Mouse (Mus musculus) cerebellum, adult 11-12 months (tissue): Measurements from ENCODE around the gene Synj1.

ENCODE experiments used
- DNase-seq: peaks from one replicate; pipeline ENCODE4 v3.0.0; 2022

The Synj1 gene

DNA sequence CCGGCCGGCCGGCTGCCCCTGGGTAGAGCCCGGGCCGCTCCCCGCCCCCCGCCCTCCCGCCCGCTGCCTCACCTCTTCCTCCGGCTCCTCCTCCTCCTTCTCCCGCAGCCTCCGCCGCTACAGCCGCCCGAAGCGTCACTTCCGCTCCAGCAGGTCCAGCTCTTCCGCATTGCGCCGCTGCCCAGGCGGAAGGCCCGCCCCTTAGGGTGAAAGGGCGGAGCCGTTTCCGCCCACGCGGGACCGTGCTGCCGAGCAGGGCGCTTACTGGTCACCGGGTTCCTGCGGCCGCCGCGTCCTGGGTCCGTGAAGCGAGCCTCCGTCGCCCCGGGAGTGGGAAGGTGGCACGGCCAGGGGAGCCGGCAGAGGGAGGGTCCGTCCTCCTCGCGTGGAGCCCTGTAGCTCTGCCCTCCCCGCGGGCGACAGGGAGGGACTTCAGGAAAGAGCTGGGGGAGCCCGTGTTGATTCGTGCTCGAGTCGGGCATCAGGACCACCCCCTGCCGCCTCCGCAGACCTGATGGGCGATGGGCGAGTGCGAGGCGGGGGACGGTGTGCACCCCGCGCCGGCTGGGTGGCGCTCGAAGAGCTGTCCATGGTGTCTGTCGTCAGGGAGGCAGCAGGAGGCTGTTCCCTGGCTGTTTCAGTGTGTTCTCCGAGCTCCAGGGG lies at the start of gene Synj1:
TSS of gene Synj1 (minus strand) at position 288 of the 663 bp plus-strand sequence.
- DNase-seq, result peak; percentile 95

DNA sequence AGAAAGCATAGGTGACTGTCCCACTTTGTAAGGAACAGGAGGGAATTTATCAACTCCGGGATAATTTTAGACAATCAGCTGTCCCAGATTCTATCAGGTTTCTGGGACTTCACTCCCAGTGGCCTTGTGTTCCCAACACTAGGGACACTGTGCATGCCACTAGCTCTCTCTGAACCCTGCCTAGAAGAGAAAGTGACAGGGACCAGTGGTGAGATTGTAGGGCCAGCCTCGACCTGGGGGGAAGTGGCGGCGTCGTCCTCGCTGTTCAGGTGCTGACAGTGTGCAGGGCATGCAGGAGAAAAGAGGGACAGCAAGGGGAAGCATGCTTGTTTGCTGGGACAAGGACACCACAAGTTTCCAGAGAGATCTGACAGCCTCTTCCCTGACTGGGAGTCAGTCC lies 46.6 kb upstream of the Synj1 start:
- DNase-seq, result no peak

DNA sequence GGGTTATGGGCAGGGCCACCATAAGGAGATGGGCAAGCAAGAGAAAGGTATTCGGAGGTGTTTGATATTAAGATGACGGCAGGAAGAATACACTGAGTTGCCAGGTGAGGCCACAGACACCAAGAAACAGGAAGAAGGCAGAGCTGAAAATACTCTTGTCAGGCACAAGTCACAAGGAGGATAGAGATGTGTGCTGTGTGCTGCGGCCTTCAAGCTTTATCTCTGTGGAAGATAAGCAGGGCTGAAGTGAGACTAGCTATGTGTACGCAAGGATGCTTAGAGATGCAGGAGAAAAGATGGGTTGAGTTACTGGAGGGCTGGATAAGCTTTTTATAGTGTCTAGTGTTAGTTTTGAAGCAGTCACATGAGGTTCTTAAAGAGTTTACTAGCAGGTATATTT lies 46.2 kb upstream of the Synj1 start:
- no peak for DNase-seq

DNA sequence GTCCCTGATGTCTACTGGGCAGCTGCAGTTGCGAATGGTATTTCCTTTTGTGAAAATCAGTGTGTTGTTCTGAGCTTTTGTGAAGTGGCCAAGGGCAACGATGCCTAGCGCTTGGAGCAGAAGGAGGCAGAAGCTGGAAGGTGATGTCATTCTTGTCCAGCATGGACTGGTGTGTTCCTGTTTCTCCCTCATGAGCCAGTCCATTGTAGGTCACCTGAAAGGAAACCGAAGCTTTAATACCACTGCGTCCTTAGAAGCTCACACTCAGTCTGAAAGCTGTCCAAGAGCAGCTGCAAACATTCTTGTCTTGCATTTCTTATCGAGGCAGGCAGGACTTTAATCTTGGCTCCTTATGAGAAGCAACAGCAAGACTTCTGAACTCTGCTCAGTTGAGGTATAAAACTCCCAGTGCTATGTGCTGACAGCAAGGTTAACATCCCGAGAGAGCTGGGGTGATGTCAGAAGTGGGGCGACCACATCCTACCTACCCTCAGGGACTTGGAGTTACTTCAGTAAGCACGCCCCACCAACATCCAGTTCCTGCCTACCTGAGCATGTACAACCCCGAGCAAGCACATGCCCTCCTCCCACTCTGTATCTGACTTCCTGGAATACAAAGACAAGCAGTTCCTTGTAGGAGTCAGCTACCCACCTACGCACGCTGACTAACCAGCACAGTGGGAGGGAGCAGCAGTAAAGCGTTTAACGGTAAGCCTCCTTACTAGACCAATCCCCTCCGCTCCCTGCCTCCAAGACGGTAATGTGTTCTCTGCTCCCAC lies 45.1 kb upstream of the Synj1 start:
- DNase-seq, result no peak

DNA sequence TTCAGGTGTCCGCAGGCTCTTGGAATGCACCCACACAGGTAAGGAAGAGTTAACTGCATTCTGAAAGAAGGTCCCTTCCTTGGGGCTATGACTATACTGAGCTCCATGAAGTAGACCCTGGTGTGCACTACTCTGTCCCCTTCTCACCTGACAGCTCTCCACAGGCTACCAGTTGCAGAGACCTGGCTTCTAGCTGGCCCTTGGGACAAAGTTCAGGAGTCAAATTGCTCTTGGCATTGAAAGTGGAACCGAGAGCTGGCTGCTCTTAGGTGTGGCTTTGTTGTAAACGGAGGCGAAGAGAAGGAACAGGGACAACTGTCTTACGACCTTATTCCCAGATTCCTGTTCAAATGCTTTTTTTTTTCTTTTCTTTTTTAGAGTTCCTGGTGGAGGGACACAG lies 44.0 kb upstream of the Synj1 start:
- no peak for DNase-seq

DNA sequence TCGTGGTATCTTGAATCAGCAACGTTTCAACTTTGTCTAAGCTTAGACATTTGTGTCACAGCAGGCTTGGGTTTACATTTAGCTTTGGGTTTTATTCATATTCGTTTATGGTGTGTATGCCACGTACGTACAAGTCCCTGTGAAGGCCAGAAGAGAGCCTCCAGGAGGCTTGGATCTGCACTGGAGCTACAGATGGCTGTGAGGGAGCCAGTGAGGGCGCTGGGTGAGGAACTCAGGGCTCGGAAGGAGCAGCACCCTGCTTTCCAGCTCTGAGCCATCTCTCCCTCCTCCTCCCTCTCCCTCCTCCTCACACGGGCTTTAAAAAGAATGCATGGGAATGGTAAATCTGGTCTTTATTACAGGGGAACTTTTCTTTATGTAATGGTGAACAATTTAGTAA lies 42.5 kb upstream of the Synj1 start:
- no peak for DNase-seq

DNA sequence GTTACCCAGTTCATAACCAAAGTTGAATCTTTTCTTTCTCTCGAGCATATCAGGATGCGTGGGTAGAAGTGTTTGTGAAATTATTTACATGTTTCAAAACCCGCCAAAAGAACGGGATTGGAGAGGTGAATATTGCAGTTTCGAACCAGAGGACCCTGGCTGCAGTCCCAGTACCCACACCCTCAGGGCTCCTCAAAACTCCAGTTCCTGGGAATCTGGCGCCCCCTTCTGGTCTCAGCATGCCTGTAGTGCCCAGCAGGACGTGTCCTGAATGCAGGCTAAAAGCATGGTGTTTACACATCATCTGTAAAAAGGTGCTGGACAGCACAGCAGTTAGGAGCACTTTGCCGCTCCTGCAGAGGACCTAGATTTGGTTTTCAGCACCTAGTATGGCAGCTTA lies 34.4 kb upstream of the Synj1 start:
- DNase-seq, result peak; percentile 61

DNA sequence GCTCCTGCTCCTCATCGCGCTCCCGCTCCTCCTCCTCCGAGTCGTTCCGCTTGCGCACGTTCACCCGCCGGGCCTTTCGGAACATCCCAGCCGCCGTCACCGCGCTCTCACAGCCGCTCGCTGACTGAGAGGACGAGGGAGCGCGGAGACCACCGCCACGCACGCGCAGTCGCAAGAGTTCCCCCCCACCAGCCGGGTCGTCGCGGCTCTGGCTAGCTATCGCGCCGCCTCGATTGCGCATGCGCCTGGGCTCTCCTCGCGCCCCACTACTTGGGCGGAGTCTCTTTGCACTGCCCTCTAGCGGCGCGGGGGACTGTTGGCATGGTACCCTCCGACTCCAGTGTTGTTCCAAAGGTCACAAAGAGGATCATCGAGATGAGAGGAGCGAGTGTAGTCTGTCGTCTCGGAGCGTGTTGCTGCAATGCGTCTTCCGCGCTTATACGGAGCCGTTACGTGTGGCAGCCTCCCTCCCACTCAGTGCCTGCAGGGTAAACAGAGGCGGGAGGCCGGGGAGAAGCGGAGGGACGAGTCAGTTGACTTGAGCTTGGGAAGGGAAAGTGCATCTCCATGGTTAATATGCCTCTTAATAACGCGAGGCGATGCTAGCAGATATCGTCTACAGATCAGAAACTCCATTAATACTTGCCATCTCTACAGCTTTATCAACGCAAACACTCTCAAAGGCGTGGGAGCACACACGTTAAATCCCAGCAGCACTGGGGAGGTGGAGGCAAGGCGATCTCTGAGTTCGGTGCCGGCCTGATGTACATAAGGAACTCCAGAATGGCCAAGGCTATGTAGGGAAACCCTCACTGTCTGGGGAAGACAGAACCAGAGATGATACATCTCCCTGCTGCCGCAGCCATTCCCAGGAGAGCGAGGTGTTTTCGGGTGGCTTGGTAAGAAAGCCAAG lies 33.4 kb upstream of the Synj1 start, which contains the start of gene Paxbp1:
TSS of gene Paxbp1 (minus strand) at position 274 of the 913 bp plus-strand sequence.
- peak; percentile 99 for DNase-seq

DNA sequence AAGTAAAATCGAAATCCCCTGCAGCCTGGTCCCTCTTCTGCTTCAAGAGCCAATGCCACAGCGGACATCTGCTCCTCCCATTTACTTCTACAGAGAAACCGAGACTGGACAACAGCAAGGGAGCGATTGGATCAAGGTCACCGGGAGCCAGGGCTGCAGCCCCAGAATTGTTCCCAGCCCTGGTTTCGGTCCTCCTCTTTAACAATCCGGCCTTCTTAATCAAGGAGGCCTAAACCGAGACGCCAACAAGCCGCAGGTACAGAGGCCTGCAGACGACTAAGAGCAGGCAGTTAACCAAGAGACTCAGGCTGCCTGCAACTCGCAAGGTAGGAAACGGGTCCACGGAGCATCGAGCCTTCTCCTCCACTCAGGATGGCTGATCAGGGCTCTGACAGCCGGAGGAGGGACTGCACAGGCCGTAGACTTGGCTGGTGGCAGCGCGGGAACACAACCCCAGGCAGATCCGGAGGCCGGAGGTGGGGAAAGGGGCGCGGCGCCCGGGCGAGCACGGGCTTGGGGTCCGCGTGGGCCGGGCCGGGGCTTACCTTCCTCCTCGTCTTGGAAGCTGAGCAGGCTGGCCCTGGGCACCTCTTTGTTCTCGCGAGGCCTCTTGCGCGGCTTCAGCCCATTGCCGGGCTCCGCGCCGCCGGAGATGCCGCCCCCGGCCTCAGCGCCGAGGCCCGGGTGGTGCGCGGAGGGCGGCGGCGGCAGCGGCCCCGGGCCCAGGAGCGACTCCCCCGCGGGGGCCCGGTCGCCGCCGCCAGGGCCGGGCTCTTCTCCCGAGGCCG lies 32.5 kb upstream of the Synj1 start:
- DNase-seq, result peak; percentile 66

DNA sequence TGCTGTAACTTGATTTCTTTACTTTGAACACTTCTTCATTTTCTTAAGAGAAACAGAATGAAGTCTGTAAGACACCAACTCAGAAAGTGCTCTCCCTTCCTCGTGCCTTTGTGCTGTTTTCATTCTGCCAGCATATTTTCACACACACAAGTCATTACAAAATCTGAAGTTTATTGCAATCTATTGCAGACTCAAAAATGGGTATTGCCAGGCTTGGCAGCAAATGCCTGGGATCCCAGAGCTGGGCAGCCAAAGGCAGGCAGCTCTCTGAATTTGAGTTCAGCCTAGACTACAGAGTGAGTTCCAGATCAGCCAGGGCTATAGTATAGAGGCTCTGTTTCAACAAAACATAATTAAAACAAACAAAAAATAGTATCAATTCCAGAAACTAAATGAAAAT lies 31.5 kb upstream of the Synj1 start:
- no peak for DNase-seq

DNA sequence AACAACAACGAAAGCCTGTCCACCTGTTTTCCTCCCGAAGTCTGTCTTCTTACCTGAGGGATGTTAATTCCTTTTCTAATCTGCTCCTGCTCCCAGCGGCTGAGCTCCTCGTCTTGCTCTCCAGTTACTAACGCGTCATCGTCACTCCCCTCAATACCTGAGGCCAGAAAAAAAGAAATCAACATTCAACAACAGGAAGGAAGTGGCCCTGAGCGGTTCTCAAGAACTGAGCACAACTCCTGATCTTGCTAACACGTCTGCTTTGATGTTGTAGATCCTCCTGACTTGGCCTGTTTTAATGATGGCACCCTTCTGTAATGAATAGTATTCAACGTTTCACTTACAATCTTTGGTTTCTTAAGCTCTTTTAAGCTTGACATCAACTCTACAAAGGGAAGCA lies 24.8 kb upstream of the Synj1 start:
- DNase-seq, result no peak

DNA sequence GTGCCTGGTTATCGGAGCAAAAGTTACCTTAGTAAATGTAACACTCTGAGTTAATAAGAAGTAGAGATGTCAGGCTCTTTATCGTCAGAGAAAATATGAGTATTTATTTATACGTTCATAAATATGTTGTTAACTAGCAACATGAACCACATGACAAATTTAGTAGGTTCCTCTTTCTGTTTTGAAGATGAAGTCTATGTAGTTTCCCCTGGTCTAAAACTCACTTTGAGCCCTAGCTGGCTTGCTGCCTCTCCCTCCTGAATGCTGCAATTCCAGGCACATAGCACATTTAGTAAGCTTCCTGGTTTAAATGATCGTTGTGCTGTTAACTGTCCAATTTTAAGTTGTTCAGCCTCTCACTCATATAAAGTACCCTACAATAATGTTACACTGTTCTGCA lies 19.6 kb upstream of the Synj1 start:
- no peak for DNase-seq

DNA sequence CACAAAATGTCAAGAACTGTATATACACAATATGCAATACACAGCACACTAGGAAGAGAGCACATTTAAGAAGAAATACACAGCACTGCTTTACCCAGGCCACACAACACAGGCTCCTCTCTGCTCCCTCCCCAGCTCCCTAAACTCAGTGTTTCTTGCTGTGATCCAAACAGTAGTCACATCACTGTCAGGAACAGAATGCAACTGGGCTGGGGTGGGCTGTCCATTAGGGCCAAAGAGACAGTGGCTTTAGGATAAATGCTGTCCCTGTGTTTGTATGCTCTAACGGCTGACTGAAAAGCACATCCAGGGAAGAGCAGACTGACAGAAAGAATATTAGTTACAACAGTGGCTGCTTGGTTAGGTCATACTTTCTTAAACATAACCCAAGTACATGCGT lies 18.8 kb upstream of the Synj1 start:
- no peak for DNase-seq

DNA sequence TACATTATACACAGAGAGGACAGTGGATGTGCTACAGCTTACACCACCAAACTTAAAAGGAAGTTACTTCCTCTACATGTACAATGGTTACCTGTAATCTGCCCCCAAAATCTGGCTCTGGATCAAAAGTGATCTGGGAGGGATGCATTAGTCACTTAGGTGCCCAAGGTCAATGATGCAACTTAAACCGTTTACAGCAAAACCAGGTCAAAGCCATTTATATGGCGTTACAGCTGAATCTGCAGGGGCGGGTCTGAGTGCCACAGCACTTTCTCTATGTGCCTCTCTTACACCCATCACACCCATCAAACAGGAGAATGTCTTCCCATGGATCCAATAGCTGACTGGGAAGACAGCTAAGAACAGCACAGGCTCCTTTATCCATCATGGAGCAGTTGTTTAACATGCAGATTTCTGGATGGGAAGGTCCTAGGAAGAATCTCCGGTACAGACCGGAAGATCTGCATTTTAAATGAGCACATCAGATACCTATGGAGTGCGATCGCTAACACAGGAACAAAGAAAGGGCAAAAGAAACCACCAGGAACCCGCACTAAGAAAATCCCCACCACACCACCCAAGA lies 18.1 kb upstream of the Synj1 start:
- DNase-seq, result no peak

DNA sequence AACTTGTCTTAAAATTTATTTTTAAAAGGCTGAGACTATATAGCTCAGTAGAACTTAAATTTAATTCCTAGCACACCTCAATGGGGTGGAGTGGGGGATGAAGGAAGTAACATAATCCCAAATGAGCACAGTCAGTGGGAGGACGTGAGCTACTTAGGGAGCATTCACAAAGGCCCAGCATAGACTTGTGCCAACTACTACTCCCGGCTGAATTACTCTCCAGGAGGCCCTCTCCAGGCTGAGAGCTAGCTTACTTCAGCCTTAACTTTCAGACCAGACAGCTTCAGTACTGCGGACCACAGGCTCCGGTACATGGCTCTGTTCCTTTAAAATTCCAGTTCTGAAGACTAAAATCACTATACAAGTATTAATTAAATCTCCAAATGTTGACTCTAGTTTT lies 15.2 kb upstream of the Synj1 start:
- no peak for DNase-seq

DNA sequence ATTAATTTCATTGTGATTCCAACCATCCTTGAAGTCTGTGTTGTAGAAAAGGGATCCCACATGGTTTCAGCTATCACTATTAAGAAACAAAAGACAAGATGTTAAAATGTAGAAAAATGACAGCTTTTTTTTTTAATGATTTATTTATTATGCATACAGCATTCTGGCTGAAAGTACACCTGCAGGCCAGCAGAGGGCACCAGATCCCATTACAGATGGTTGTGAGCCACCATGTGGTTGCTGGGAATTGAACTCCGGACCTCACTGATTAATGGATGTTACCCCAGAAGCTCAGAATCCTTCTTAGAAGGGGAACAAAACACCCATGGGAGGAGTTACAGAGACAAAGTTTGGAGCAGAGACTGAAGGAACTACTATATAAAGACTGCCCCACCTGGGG lies 12.3 kb upstream of the Synj1 start:
- DNase-seq, result no peak

DNA sequence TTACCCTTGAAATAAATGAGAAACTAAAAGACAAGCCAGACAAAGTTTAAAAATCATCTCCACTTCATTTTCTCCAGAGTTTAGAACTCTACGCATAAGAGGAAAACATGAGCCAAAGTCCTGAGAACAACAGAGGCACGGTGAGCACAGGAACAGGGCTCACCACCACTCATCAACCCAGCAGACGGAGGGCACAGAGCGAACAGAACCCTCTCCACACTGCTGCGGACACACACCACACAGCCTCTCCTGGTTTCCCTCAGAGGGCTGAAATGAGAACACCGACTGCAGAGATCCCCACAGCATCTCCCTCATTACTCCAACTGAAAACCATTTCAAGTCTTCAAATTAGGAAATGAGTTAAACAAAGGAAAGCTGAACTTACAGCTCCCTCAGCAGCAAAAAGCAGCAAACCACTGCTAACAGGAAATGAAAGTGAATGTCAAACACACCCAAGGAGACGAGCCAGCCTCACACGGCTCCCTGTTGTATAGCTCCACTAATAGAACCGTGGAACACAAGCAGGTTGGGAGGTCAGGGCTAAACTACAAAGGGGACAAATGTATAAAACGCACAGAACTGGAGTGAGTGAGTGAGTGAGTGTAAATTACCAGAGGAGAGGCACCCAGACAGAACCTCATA lies 9.9 kb upstream of the Synj1 start:
- no peak for DNase-seq

DNA sequence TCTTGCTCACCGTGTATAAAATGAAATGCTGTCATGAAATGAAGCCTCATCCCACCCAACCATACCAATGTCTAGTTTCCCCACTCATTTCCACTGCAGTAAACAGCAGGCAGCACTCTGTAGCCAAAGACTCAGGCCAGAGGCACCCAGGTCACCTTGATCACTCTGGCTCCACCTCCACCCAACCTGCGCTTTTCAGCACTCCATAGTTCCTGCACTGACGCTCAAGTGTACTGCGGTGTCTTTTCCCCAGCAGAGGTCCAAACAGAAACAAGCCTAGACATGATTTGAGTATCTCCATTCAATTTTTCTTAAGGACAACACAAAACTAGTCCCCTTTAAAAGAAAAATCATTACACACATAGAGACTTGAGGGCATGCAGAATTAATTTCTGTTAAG lies 8.4 kb upstream of the Synj1 start:
- DNase-seq, result no peak

DNA sequence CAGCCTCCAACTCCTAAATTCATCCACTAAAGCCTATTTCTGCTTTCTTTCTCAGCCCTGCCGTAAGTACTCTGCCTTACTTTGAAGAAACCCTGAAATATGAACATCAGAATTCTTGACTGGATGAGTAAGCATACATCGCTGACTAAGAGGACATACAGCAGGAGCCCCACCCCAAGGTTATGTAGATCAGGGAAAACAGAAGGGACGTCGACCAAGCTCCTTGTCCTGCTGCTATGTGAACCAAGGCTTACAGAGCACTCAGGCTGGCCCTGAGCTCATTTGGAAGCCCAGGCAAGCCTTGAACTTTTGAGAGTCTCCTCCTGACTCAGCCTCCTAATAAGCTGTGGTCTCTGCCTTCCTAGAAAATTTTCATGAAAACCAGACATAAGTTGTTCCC lies 4.7 kb upstream of the Synj1 start:
- DNase-seq, result no peak

DNA sequence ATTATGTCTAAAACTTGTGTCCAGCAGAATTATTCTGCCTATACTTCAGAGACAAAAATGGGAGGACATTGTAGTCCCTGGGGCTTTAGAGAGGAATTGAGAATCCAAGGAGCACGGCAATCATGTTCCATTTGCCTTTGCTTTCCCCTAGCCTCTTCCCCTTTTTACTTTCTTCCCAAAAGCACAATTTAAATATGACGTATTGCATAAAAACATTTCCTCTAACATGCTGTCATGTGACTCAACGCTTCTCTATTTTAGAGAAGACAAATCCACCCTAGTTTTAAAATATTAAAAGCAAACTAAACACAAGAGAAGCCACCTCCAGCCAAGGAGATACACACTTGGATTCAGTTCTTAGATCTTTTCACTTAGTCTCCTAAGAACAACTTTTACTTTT lies 739 bp upstream of the Synj1 start:
- DNase-seq, result no peak

DNA sequence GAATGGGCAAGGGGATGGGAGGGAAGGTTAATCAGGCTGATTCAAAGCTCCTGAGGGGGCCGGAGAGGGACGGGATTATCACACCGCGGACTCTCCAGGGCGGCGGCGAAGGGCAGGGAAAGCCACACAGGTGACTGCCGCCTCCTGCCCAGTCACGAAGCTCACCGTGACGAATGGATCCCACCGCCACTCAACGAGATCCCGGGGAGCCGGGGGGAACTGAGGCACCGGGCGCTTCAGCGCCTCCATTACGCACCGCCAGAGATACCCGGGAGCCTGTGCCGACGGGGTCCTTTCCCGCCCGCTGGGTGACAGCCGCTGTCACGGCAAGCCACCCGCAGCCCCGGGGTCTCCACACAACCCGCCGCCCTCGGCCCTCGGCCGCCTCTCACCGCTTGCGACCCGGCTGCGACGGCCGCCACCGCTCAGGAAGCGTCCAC lies 507 bp downstream of the Synj1 start:
- DNase-seq, result no peak
